Mouse (Mus musculus) fat pad, adult 2 months (tissue): Measurements from ENCODE around the gene Ces1f.
"Not testable (repeated sequence)": the region's sequence is repeated elsewhere in the genome, so short reads cannot be mapped to it uniquely, and the experiment has no call there.

Source experiments
- DNase-seq: peaks from one replicate; pipeline ENCODE4 v3.0.0-alpha.2; 2011; ENCODE audit warnings: low read depth, low spot score; ENCODE audit errors: extremely low read depth

Ces1f gene

GRCm38 (mm10) chr8:93279556-93279955 is at the start of gene Ces1f:
Ces1f (minus strand) TSS chr8:93279747.
- no peak for DNase-seq

- no peak for DNase-seq
Observed at GRCm38 (mm10) chr8:93325123-93325522, 45.6 kb upstream of the Ces1f start.

- no peak for DNase-seq
Observed at GRCm38 (mm10) chr8:93317031-93317430, 37.5 kb upstream of the Ces1f start.

- DNase-seq, result no peak
Observed at GRCm38 (mm10) chr8:93315557-93315956, 36.0 kb upstream of the Ces1f start.

- DNase-seq, result no peak
Observed at GRCm38 (mm10) chr8:93283896-93284295, 4.3 kb upstream of the Ces1f start.

GRCm38 (mm10) chr8:93282349-93282748 is 2.8 kb upstream of the Ces1f start:
- no peak for DNase-seq

- DNase-seq, result no peak
Observed at GRCm38 (mm10) chr8:93278176-93278805, 1.3 kb downstream of the Ces1f start.

- no peak for DNase-seq
Observed at GRCm38 (mm10) chr8:93274609-93275008, 4.9 kb downstream of the Ces1f start.

- no peak for DNase-seq
Observed at GRCm38 (mm10) chr8:93273321-93273720, 6.2 kb downstream of the Ces1f start.

- no peak for DNase-seq
Observed at GRCm38 (mm10) chr8:93272686-93273085, 6.9 kb downstream of the Ces1f start.

GRCm38 (mm10) chr8:93261436-93261835 is 18.1 kb downstream of the Ces1f start:
- DNase-seq, result no peak

- DNase-seq, result no peak
Observed at GRCm38 (mm10) chr8:93252400-93252925, 27.1 kb downstream of the Ces1f start.

- no peak for DNase-seq
Observed at GRCm38 (mm10) chr8:93246057-93246456, 33.5 kb downstream of the Ces1f start.

- no peak for DNase-seq
Observed at GRCm38 (mm10) chr8:93239884-93240283, 39.7 kb downstream of the Ces1f start.

GRCm38 (mm10) chr8:93235681-93236080 is 43.9 kb downstream of the Ces1f start:
- DNase-seq, result no peak

- DNase-seq, result no peak
Observed at GRCm38 (mm10) chr8:93234706-93235105, 44.8 kb downstream of the Ces1f start.

- no peak for DNase-seq
Observed at GRCm38 (mm10) chr8:93234068-93234467, 45.5 kb downstream of the Ces1f start.

- no peak for DNase-seq
Observed at GRCm38 (mm10) chr8:93229446-93229845, 50.1 kb downstream of the Ces1f start, which contains the start of gene Ces1e. Ces1e (minus strand) TSS chr8:93229619.

- no peak for DNase-seq
Observed at GRCm38 (mm10) chr8:93228673-93229370, 50.7 kb downstream of the Ces1f start.

- DNase-seq, result not testable (repeated sequence)
Observed at GRCm38 (mm10) chr8:93226471-93226870, 53.1 kb downstream of the Ces1f start.

- DNase-seq, result no peak
Observed at GRCm38 (mm10) chr8:93221896-93222295, 57.7 kb downstream of the Ces1f start.

- DNase-seq, result no peak
Observed at GRCm38 (mm10) chr8:93217867-93218266, 61.7 kb downstream of the Ces1f start.
